Comparison of ENCODE assay signal across 8 mouse cellular contexts in the genomic region with DNA sequence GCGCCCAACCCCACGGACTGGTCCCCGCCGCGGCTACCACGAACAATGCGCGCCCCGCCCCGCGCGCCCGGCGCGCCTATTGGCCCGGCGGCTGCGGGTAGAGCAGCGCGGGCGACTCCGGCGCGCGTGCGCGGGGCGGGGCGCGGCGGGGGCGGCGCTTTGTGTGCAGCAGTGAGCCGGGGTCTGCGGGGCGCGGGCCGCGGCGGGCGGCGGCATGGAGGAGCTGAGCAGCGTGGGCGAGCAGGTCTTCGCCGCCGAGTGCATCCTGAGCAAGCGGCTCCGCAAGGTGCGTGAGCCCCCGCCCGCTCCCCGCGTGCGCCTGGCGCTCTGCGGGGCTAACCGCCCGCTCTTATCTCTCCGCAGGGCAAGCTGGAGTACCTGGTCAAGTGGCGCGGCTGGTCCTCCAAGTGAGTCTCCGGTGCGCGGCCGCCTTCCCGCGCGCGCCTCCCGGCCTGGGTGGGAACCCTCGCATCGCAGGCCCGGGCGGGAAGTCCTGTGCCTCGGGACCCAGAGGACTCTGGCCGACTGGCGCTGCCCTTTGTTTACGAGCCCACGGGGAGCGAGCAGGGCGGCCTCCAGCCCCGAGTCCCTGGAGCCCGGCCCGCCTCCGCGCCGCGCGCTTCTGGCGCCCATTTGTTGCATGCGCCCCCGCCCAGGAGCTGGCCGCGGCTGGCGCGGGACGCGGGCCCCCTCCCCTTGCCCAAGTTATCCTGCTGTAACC. TPM values are rescaled to one million over a fixed set of nuclear protein-coding genes. Genes with fewer than 3 reads are reported as not detected.
DNase-seq lines count a peak whose midpoint lies in the region; ATAC-seq and TF ChIP-seq lines count a peak whose summit lies in the region.

A gene (plus strand): TSS at position 68 of the 721 bp plus-strand sequence.

- POLR2A ChIA-PET in Patski (lab: Charles Lee), result interaction anchor here (1.4 kb wide), 1 partner anchor 18 kb away, joined by 5 read pairs; a partner anchor contains a TSS

- CTCF ChIA-PET in Patski (lab: Charles Lee), result interaction anchor here (0.9 to 2.7 kb wide), 6 partner anchors 10 to 28 kb away, joined by 3 to 14 read pairs (median 4); no protein-coding TSS in a partner anchor

- peaks cover 47% of the 10 kb centered on the region for H3K4me1 ChIP-seq in hindbrain, embryonic 13.5 days (replicated peaks)

- under 1% methylated on average over 65 of the region's 99 CpGs for WGBS in hindbrain, embryonic 13.5 days

- peak within 1 kb of the TSS; percentile 95 for H3K9ac ChIP-seq in hindbrain, embryonic 13.5 days

- no peaks in the 10 kb centered on the region for H3K9me3 ChIP-seq in hindbrain, embryonic 13.5 days

- H3K4me3 ChIP-seq in hindbrain, embryonic 13.5 days, result peak within 1 kb of the TSS; percentile 99

- peaks cover 18% of the 10 kb centered on the region for H3K36me3 ChIP-seq in hindbrain, embryonic 13.5 days

- peak within 1 kb of the TSS; percentile 90 for H3K4me2 ChIP-seq in hindbrain, embryonic 13.5 days

- DNase-seq in Patski (ENCODE audit: low read depth, low spot score), result no peak
- DNase-seq in cerebellum, adult 9-11 months, result peak; percentile 83
- peak; percentile 80 to 83 for DNase-seq in frontal cortex, postnatal 36 days (ENCODE audit: low spot score in 2 of 2)
- peak; percentile 73 for DNase-seq in left cerebral cortex, adult 11 months (ENCODE audit: low spot score)
- peak; percentile 85 for DNase-seq in lung, postnatal 25 days (ENCODE audit: low spot score)
- peak; percentile 95 for DNase-seq in retina, postnatal 1 day
- DNase-seq in urinary bladder, adult 2 months (ENCODE audit: low spot score), result peak; percentile 80

- TF ChIP-seq CTCF in Patski (IDR thresholded peaks at IDR 0.05), result no peak

- peak; percentile 75 for ATAC-seq in Patski
- ATAC-seq in hindbrain, embryonic 13.5 days (ENCODE audit: low FRiP score), result peak; percentile 90

- in situ Hi-C loops in Patski (cut with MboI; ENCODE audit: low pct_unique_long_range_greater_than_20kb), result no loop called here

- H3K27ac ChIP-seq in hindbrain, embryonic 13.5 days, result peak within 1 kb of the TSS; percentile 91

- H3K27me3 ChIP-seq in Patski, result peaks cover 4% of the 10 kb centered on the region
- H3K27me3 ChIP-seq in hindbrain, embryonic 13.5 days, result peaks cover 14% of the 10 kb centered on the region

RNA-seq across cellular contexts. Expression of the gene that starts here (rescaled TPM):
- 9.3 TPM for polyA plus RNA-seq in Patski (2021)
- 20.3 and 24.2 TPM in 2 replicates for polyA plus RNA-seq in hindbrain, embryonic 13.5 days (2015; fragmentation: Nextera tagmentation; extraction: Ambion mirVana)
- 3.0 TPM in 2 replicates for polyA plus RNA-seq in urinary bladder, adult 2 months (2012; rRNA removed)
